Mouse (Mus musculus): ENCODE measurements around the gene Olfm2.
A peak's percentile ranks its signal among the peaks of the same experiment; 100 is the strongest.

Gene Olfm2

GRCm38 (mm10) chr9:20746017-20746660, at the start of gene Olfm2:
Gene Olfm2 (minus strand): TSS chr9:20746349.
- DNase-seq (ENCODE audit: low spot score): no peak

GRCm38 (mm10) chr9:20794108-20794806, 48.1 kb upstream of the Olfm2 start:
- peak; percentile 45 for DNase-seq (ENCODE audit: low spot score)

DNA sequence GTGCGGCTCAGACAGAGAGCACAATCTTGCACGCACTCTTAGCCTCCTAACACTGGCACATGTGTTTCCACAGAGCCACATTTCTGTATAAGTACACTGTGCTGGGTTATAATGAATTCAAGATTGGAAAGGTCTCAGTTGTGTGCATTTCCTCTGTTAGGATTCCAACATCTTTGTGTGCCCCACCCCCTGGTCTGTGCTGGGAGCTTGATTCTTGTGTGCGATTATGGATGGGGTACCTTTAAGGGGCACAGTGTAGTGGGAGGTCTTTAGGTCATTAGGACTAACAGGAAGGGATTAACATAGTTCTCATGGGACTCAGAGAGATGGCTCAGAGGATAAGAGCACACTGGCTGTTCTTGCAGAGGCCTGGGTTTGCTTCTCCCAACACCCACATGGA, 44.2 kb upstream of the Olfm2 start:
- DNase-seq (ENCODE audit: low spot score): no peak

GRCm38 (mm10) chr9:20789651-20790050, 43.5 kb upstream of the Olfm2 start:
- no peak for DNase-seq (ENCODE audit: low spot score)

DNA sequence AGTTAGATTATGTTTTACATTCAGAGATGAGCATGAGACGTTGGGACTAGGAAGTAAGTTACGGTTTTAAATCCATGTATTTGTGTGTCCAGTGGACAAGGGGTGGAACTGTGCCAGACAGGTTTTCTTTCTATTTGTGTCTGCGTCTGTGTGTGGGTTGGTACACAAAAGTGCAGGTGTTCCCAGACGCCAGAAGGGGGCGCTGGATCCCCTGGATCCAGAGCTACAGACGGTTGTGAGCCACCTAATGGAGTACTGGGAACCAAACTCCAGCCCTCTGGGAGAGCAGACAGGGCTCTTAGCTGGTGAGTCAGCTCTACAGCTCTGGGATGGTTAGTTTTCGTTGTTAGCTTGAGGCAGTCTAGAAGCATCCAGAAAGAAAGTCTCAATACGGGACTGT, 41.8 kb upstream of the Olfm2 start:
- no peak for DNase-seq (ENCODE audit: low spot score)

DNA sequence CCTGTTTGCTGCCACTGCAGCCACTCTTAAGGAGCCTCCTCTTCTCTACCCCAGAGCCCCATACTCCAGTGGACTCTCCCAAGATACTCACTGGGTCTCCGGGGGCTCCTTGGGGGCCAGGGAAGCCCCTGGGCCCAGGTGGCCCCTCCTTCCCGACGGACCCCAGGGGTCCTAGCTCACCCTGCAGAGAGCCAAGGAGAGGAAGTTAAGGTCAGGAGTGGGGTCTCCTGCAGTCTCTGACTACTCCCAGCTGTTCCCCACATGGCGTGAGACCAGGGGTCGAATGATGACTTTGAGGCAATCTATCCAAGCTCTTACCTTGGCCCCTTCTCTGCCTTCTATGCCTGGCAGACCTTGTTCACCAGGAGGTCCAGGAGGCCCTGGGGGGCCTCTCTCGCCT, 38.9 kb upstream of the Olfm2 start:
- DNase-seq (ENCODE audit: low spot score): no peak

GRCm38 (mm10) chr9:20781286-20781685, 35.1 kb upstream of the Olfm2 start:
- no peak for DNase-seq (ENCODE audit: low spot score)

DNA sequence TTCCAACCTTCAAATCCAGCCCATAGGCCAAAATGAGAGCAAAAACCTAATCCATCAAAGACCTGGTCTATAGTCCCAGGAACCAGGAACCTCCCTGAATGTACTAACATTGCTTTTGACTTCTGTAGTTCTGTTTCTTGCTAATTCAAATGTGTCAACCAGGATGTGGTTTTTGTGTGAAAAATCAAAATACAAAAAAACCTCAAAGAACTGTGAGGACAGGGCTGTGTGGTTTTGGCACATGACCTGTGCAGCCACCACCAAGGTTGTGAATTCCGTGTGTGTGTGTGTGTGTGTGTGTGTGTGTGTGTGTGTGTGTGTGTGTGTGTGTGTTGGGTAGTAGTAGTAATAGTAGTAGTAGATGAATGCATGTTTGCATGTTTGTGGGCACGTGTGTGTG, 19.1 kb upstream of the Olfm2 start:
- DNase-seq (ENCODE audit: low spot score): no peak

DNA sequence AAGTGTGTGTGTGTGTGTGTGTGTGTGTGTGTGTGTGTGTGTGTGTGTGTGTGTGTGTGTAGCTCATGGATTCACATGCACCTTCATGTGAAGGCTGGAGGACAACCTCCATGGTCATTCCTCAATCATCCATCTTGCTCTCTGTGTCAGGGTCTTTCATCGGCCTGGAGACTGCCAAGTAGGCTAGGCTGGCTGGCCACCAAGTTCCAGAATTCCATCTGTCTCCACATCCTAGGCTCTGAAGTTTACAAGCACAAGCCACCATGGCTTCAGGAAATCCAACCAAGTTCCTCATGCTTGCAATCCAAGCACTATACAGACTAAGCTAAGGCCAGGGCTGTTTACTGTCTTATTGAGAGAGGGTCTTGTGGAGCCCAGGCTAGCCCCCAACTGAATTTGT, 16.9 kb upstream of the Olfm2 start:
- peak; percentile 20 for DNase-seq (ENCODE audit: low spot score)

GRCm38 (mm10) chr9:20762197-20762961, 16.2 kb upstream of the Olfm2 start:
- DNase-seq (ENCODE audit: low spot score): no peak

- no peak for DNase-seq (ENCODE audit: low spot score)
Observed at GRCm38 (mm10) chr9:20761388-20761787, 15.2 kb upstream of the Olfm2 start.

DNA sequence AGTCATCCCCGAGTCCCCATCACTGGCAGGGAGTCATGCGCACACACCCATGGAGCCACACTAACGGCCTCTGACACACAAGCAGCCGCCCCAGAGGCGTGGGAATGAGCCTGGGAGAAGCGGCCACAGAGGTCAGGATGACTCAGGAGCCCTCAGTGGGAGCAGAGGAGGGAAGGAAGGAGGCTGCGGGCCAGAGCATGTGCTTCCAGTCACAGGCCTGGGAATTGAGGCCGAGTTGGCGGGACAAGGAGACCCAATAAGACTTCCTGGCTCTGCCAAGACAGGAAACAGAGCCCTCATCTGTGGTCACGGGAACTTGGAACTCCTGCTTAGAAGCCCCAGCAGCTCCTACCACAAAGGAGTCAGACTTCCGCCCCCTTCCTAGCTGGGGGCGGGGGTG, 14.7 kb upstream of the Olfm2 start:
- peak; percentile 77 for DNase-seq (ENCODE audit: low spot score)

DNA sequence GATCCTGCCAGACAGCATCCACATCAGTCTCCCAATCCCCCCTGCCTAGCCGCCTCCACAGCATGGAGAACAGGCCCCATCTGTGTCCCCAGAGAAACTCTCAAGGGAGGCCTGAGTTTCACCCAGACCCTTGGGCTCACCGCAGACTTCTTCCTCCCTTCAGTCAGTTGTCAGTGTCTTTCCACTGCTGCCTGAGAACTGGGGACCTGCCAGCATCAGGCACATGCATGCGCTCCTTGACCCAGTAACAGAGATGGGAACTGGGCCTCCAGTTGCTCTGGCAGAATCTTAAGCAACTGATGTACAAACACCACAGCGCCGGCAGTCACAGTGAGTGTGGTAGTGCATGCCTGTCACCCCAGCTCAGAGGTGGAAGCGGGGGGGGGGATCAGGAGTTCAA, 12.7 kb upstream of the Olfm2 start:
- DNase-seq (ENCODE audit: low spot score): no peak

GRCm38 (mm10) chr9:20758243-20758642, 12.1 kb upstream of the Olfm2 start:
- DNase-seq (ENCODE audit: low spot score): no peak

DNA sequence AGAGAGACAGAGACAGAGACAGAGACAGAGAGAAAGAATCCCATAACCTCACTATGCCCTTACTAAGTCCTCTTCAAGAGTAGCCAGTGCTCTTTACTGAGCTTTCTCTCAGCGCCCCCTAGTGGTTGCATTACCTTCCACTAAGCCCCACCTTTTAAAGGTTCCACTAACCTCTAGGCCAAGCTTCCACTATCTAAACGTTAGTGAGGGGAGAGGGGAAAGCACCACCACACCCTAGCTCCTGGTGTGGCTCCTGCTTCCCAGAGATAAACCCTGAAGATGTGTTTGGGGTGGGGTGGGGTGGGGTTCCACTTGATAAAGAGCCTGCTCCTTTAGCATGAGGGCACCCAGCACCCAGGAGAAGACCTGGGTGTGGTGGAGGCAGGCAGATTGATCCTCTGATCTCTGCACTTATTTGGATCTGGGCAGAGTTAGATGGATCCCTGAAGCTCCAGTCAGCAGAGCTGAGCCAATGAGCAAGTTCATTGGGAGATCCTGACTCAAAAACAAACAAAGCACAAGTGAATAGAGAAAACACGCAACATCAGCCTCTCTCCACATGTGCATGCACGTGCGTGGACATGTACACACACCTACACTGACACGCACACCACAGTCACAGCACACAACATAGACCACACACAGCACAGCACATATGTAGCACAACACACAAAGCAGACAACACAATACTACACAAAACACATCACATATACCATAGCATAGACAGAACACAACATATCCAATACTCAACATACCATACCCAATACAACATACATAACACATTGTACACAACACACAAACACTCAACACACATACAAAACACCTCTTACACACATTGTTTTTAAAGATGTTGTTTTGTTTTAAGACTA, 11.2 kb upstream of the Olfm2 start:
- DNase-seq (ENCODE audit: low spot score): peak; percentile 80

DNA sequence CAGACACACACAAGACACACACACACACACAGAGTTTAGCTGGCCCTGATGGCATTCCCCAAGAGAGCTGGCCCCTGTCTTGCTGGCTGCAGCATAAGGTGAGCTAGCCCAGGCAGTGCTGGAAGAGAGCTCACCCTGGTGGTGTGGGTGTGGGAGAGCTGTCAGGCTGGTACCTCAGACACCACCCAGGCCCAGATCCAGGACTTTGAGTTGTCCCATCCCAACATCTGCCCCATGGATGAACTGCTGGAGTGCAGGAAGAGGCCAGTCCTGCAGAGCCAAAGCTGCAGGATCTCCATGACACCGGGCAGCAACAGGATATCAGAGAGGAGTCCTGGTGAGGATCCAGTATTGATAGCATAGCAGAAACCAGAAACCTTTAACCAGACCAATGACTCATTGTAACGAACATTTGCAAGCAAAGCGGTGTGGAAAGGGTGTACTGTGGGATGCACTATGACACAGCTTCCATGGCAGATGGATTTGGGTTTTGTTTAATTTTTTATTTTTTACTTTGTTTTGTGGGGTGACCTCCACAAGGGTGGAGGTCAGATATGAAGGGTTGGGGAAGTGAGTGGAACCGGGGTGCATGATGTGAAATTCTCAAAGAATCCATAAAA, 10.0 kb upstream of the Olfm2 start:
- no peak for DNase-seq (ENCODE audit: low spot score)

- DNase-seq (ENCODE audit: low spot score): no peak
Observed at GRCm38 (mm10) chr9:20754335-20754734, 8.2 kb upstream of the Olfm2 start.

GRCm38 (mm10) chr9:20751477-20752029, 5.4 kb upstream of the Olfm2 start:
- DNase-seq (ENCODE audit: low spot score): no peak

GRCm38 (mm10) chr9:20749213-20749612, 3.1 kb upstream of the Olfm2 start:
- DNase-seq (ENCODE audit: low spot score): no peak

DNA sequence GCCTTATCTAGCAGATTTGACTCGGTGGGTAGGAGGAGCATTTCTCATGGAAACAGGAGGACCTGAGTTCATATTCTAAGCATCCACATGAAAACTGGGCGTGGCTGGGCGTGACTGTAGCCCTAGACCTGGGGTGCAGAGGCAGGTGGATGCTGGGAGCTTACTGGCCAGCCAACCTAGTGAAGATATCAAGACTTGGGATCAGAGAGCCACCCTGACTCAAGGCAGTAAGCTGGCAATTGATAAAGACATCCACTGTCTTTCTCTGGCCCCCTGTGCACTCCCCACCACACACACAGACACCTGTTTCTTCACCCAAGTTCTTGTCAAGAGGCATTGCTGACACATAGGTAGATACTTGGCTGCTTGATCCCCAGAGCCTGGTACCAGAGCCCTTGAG, 2.4 kb upstream of the Olfm2 start:
- DNase-seq (ENCODE audit: low spot score): no peak

- no peak for DNase-seq (ENCODE audit: low spot score)
Observed at GRCm38 (mm10) chr9:20747682-20748081, 1.5 kb upstream of the Olfm2 start.

Measured in urinary bladder, postnatal 14 days (tissue).